Mouse (Mus musculus): ENCODE measurements around the gene Atp6v0e2. TPM values are rescaled to one million over a fixed set of nuclear protein-coding genes. Genes with fewer than 3 reads are reported as not detected.
"Not testable (repeated sequence)": the region's sequence is repeated elsewhere in the genome, so short reads cannot be mapped to it uniquely, and the experiment has no call there.

Gene Atp6v0e2
- total RNA-seq (2021): 100 to 1,000 TPM; 454 to 498 TPM

- DNase-seq (ENCODE audit: extremely low spot score in 1 of 2, low spot score in 1 of 2): peak; percentile 83 to 88
Observed at GRCm38 (mm10) chr6:48537105-48537954, at the start of gene Atp6v0e2. Gene Atp6v0e2 (plus strand): TSS chr6:48537615.

GRCm38 (mm10) chr6:48487747-48488725 is 49.4 kb upstream of the Atp6v0e2 start:
- DNase-seq (ENCODE audit: extremely low spot score in 1 of 2, low spot score in 1 of 2): no peak

GRCm38 (mm10) chr6:48489741-48490140 is 47.7 kb upstream of the Atp6v0e2 start:
- no peak for DNase-seq (ENCODE audit: extremely low spot score in 1 of 2, low spot score in 1 of 2)

- DNase-seq (ENCODE audit: extremely low spot score in 1 of 2, low spot score in 1 of 2): no peak
Observed at GRCm38 (mm10) chr6:48491361-48491760, 46.1 kb upstream of the Atp6v0e2 start.

GRCm38 (mm10) chr6:48493136-48493730 is 44.2 kb upstream of the Atp6v0e2 start:
- DNase-seq (ENCODE audit: extremely low spot score in 1 of 2, low spot score in 1 of 2): no peak

GRCm38 (mm10) chr6:48497521-48497920 is 39.9 kb upstream of the Atp6v0e2 start:
- no peak for DNase-seq (ENCODE audit: extremely low spot score in 1 of 2, low spot score in 1 of 2)

GRCm38 (mm10) chr6:48503847-48504240 is 33.6 kb upstream of the Atp6v0e2 start:
- DNase-seq (ENCODE audit: extremely low spot score in 1 of 2, low spot score in 1 of 2): no peak

GRCm38 (mm10) chr6:48504241-48504854 is 33.1 kb upstream of the Atp6v0e2 start:
- peak; percentile 59 to 70 for DNase-seq (ENCODE audit: extremely low spot score in 1 of 2, low spot score in 1 of 2)

- DNase-seq (ENCODE audit: extremely low spot score in 1 of 2, low spot score in 1 of 2): no peak
Observed at GRCm38 (mm10) chr6:48508087-48508486, 29.3 kb upstream of the Atp6v0e2 start.

- no peak for DNase-seq (ENCODE audit: extremely low spot score in 1 of 2, low spot score in 1 of 2)
Observed at GRCm38 (mm10) chr6:48510426-48510825, 27.0 kb upstream of the Atp6v0e2 start.

GRCm38 (mm10) chr6:48511861-48512260 is 25.6 kb upstream of the Atp6v0e2 start:
- DNase-seq (ENCODE audit: extremely low spot score in 1 of 2, low spot score in 1 of 2): no peak

- DNase-seq (ENCODE audit: extremely low spot score in 1 of 2, low spot score in 1 of 2): not testable (repeated sequence)
Observed at GRCm38 (mm10) chr6:48524882-48525281, 12.5 kb upstream of the Atp6v0e2 start.

GRCm38 (mm10) chr6:48527901-48528300 is 9.5 kb upstream of the Atp6v0e2 start:
- DNase-seq (ENCODE audit: extremely low spot score in 1 of 2, low spot score in 1 of 2): no peak

GRCm38 (mm10) chr6:48529261-48529660 is 8.2 kb upstream of the Atp6v0e2 start:
- DNase-seq (ENCODE audit: extremely low spot score in 1 of 2, low spot score in 1 of 2): no peak

GRCm38 (mm10) chr6:48529871-48530440 is 7.5 kb upstream of the Atp6v0e2 start:
- no peak for DNase-seq (ENCODE audit: extremely low spot score in 1 of 2, low spot score in 1 of 2)

- DNase-seq (ENCODE audit: extremely low spot score in 1 of 2, low spot score in 1 of 2): no peak
Observed at GRCm38 (mm10) chr6:48530862-48531261, 6.6 kb upstream of the Atp6v0e2 start.

- no peak for DNase-seq (ENCODE audit: extremely low spot score in 1 of 2, low spot score in 1 of 2)
Observed at GRCm38 (mm10) chr6:48533475-48533874, 3.9 kb upstream of the Atp6v0e2 start.

- no peak for DNase-seq (ENCODE audit: extremely low spot score in 1 of 2, low spot score in 1 of 2)
Observed at GRCm38 (mm10) chr6:48534913-48535312, 2.5 kb upstream of the Atp6v0e2 start.

GRCm38 (mm10) chr6:48536091-48536490 is 1.3 kb upstream of the Atp6v0e2 start:
- DNase-seq (ENCODE audit: extremely low spot score in 1 of 2, low spot score in 1 of 2): no peak
